Mouse (Mus musculus): ENCODE results near the gene Syne3. TPM values are rescaled to one million over a fixed set of nuclear protein-coding genes. Genes with fewer than 3 reads are reported as not detected.

The Syne3 gene
- polyA plus RNA-seq, 1 experiment from 2014 or later = 0.08 TPM

- Histone ChIP-seq H3K9me3 (replicated peaks; ENCODE audit: control insufficient read depth, low read length) (no peaks in the 10 kb centered on the region), H3K4me2 (ENCODE audit: low read length) (no peak overlapping the region), H3K4me3 (ENCODE audit: low read depth, low read length) (no peak overlapping the region), H3K9ac (ENCODE audit: low read length) (no peak overlapping the region), H3K27ac (ENCODE audit: low read depth, low read length) (no peak overlapping the region), H3K27me3 (replicated peaks; ENCODE audit: control insufficient read depth, insufficient read depth, low read length) (no peaks in the 10 kb centered on the region), H3K4me1 (ENCODE audit: control insufficient read depth, insufficient read depth, low read length) (no peaks in the 10 kb centered on the region), H3K36me3 (ENCODE audit: control insufficient read depth, insufficient read depth, low read length) (peaks cover 28% of the 10 kb centered on the region)
- no peak for DNase-seq (ENCODE audit: low spot score)
- 68% methylated on average over 12 of the region's 12 CpGs for WGBS
- ATAC-seq = no peak
These were observed 30.1 kb upstream of the Syne3 start for GRCm38 (mm10) chr12:105039578-105040289.

GRCm38 (mm10) chr12:105038918-105039317 lies 29.3 kb upstream of the Syne3 start:
- Histone ChIP-seq H3K4me1 (ENCODE audit: control insufficient read depth, insufficient read depth, low read length) (peaks cover 3% of the 10 kb centered on the region), H3K9me3 (replicated peaks; ENCODE audit: control insufficient read depth, low read length) (no peaks in the 10 kb centered on the region), H3K9ac (ENCODE audit: low read length) (no peak overlapping the region), H3K36me3 (ENCODE audit: control insufficient read depth, insufficient read depth, low read length) (peaks cover 28% of the 10 kb centered on the region), H3K27me3 (replicated peaks; ENCODE audit: control insufficient read depth, insufficient read depth, low read length) (no peaks in the 10 kb centered on the region), H3K4me2 (ENCODE audit: low read length) (no peak overlapping the region), H3K27ac (ENCODE audit: low read depth, low read length) (no peak overlapping the region), H3K4me3 (ENCODE audit: low read depth, low read length) (no peak overlapping the region)
- DNase-seq (ENCODE audit: low spot score) (no peak), ATAC-seq (no peak)
- 90% methylated on average over 7 of the region's 7 CpGs for WGBS

GRCm38 (mm10) chr12:105038211-105038610 lies 28.6 kb upstream of the Syne3 start:
- 88% methylated on average over 11 of the region's 11 CpGs for WGBS
- H3K36me3 ChIP-seq (ENCODE audit: control insufficient read depth, insufficient read depth, low read length) = peaks cover 25% of the 10 kb centered on the region

GRCm38 (mm10) chr12:105034130-105034769 lies 24.6 kb upstream of the Syne3 start:
- no peak overlapping the region for H3K27ac ChIP-seq (ENCODE audit: low read depth, low read length)
- H3K9me3 ChIP-seq (replicated peaks; ENCODE audit: control insufficient read depth, low read length) = no peaks in the 10 kb centered on the region
- H3K27me3 ChIP-seq (replicated peaks; ENCODE audit: control insufficient read depth, insufficient read depth, low read length) = no peaks in the 10 kb centered on the region
- H3K36me3 ChIP-seq (ENCODE audit: control insufficient read depth, insufficient read depth, low read length) = peaks cover 13% of the 10 kb centered on the region
- DNase-seq (ENCODE audit: low spot score) (no peak), ATAC-seq (no peak)
- WGBS = 73% methylated on average over 14 of the region's 14 CpGs
- H3K4me1 ChIP-seq (ENCODE audit: control insufficient read depth, insufficient read depth, low read length) = peaks cover 24% of the 10 kb centered on the region
- peak overlapping the region; percentile 88 for H3K4me2 ChIP-seq (ENCODE audit: low read length)
- H3K4me3 ChIP-seq (ENCODE audit: low read depth, low read length) = 0 out of 2 replicates have a peak overlapping the region, but pooled peaks have one; percentile 87
- peak overlapping the region; percentile 85; the same call in 1 of the 2 replicates for H3K9ac ChIP-seq (ENCODE audit: low read length)

More at GRCm38 (mm10) chr12:105038211-105038610, 28.6 kb upstream of the Syne3 start:
- Histone ChIP-seq H3K4me1 (ENCODE audit: control insufficient read depth, insufficient read depth, low read length) (peaks cover 10% of the 10 kb centered on the region), H3K27ac (ENCODE audit: low read depth, low read length) (no peak overlapping the region), H3K4me2 (ENCODE audit: low read length) (no peak overlapping the region), H3K27me3 (replicated peaks; ENCODE audit: control insufficient read depth, insufficient read depth, low read length) (no peaks in the 10 kb centered on the region), H3K9me3 (replicated peaks; ENCODE audit: control insufficient read depth, low read length) (no peaks in the 10 kb centered on the region), H3K4me3 (ENCODE audit: low read depth, low read length) (no peak overlapping the region), H3K9ac (ENCODE audit: low read length) (no peak overlapping the region)
- DNase-seq (ENCODE audit: low spot score) (no peak), ATAC-seq (no peak)

- H3K4me3 ChIP-seq (ENCODE audit: low read depth, low read length) = peak overlapping the region; percentile 87
- no peaks in the 10 kb centered on the region for H3K9me3 ChIP-seq (replicated peaks; ENCODE audit: control insufficient read depth, low read length)
- peak overlapping the region; percentile 74; the same call in 1 of the 2 replicates for H3K27ac ChIP-seq (ENCODE audit: low read depth, low read length)
- DNase-seq (ENCODE audit: low spot score) (no peak), ATAC-seq (peak; percentile 47)
- peaks cover 24% of the 10 kb centered on the region for H3K4me1 ChIP-seq (ENCODE audit: control insufficient read depth, insufficient read depth, low read length)
- peaks cover 23% of the 10 kb centered on the region for H3K36me3 ChIP-seq (ENCODE audit: control insufficient read depth, insufficient read depth, low read length)
- H3K4me2 ChIP-seq (ENCODE audit: low read length) = peak overlapping the region; percentile 88
- no peaks in the 10 kb centered on the region for H3K27me3 ChIP-seq (replicated peaks; ENCODE audit: control insufficient read depth, insufficient read depth, low read length)
- peak overlapping the region; percentile 85 for H3K9ac ChIP-seq (ENCODE audit: low read length)
- WGBS = 3% methylated on average over 45 of the region's 45 CpGs
These were observed 23.5 kb upstream of the Syne3 start for GRCm38 (mm10) chr12:105032832-105033775.

GRCm38 (mm10) chr12:105032147-105032831 lies 22.7 kb upstream of the Syne3 start, which contains the start of gene Glrx5:
Gene Glrx5 (plus strand): TSS chr12:105032688.
- Histone ChIP-seq H3K4me2 (ENCODE audit: low read length) (peak within 1 kb of the TSS; percentile 96), H3K27ac (ENCODE audit: low read depth, low read length) (peak within 1 kb of the TSS; percentile 74; the same call in 1 of the 2 replicates), H3K36me3 (ENCODE audit: control insufficient read depth, insufficient read depth, low read length) (peaks cover 23% of the 10 kb centered on the region), H3K9me3 (replicated peaks; ENCODE audit: control insufficient read depth, low read length) (no peaks in the 10 kb centered on the region), H3K27me3 (replicated peaks; ENCODE audit: control insufficient read depth, insufficient read depth, low read length) (no peaks in the 10 kb centered on the region), H3K4me3 (ENCODE audit: low read depth, low read length) (peak within 1 kb of the TSS; percentile 87), H3K9ac (ENCODE audit: low read length) (peak within 1 kb of the TSS; percentile 85), H3K4me1 (ENCODE audit: control insufficient read depth, insufficient read depth, low read length) (peaks cover 24% of the 10 kb centered on the region)
- peak; percentile 100 for DNase-seq (ENCODE audit: low spot score)
- ATAC-seq = peak; percentile 99
- under 1% methylated on average over 72 of the region's 72 CpGs for WGBS

GRCm38 (mm10) chr12:105031081-105032058 lies 21.8 kb upstream of the Syne3 start:
- Histone ChIP-seq H3K9ac (ENCODE audit: low read length) (peak overlapping the region; percentile 83), H3K4me3 (ENCODE audit: low read depth, low read length) (peak overlapping the region; percentile 87), H3K27me3 (replicated peaks; ENCODE audit: control insufficient read depth, insufficient read depth, low read length) (no peaks in the 10 kb centered on the region), H3K4me2 (ENCODE audit: low read length) (peak overlapping the region; percentile 96), H3K9me3 (replicated peaks; ENCODE audit: control insufficient read depth, low read length) (no peaks in the 10 kb centered on the region), H3K36me3 (ENCODE audit: control insufficient read depth, insufficient read depth, low read length) (peaks cover 23% of the 10 kb centered on the region), H3K27ac (ENCODE audit: low read depth, low read length) (0 out of 2 replicates have a peak overlapping the region, but pooled peaks have one; percentile 55), H3K4me1 (ENCODE audit: control insufficient read depth, insufficient read depth, low read length) (peaks cover 24% of the 10 kb centered on the region)
- DNase-seq (ENCODE audit: low spot score) (peak; percentile 25), ATAC-seq (no peak)
- WGBS = 6% methylated on average over 37 of the region's 37 CpGs

Measured in forebrain, embryonic 14.5 days (tissue).